Mouse (Mus musculus) liver, embryonic 16.5 days (tissue): ENCODE data around the gene Sec31a. TPM values are rescaled to one million over a fixed set of nuclear protein-coding genes. Genes with fewer than 3 reads are reported as not detected.

Experiments used
- polyA plus RNA-seq: library from polyadenylated mRNA; unstranded; fragments of >200 nt; fragmentation: Nextera tagmentation; extraction: Ambion mirVana; gene quantifications from 2 replicates; pipeline ENCODE4 v1.2.1, GENCODE M21; 2015

Gene Sec31a
- polyA plus RNA-seq, 1 experiment from 2014 or later = 67.4 TPM

Other genes with a start within 250 kb of the Sec31a start
- 9.2 and 9.6 TPM in 2 replicates for gene Lin54, start 84.4 kb upstream of the Sec31a start, polyA plus RNA-seq
- 59.1 and 66.6 TPM in 2 replicates for gene Cops4, start 102.1 kb upstream of the Sec31a start, polyA plus RNA-seq
- 58.2 and 65.3 TPM in 2 replicates for gene Plac8, start 156.0 kb upstream of the Sec31a start, polyA plus RNA-seq